Mouse (Mus musculus) 3T3-L1 (cell line): Measurements from ENCODE around the gene 9430007A20Rik.
"Not testable (repeated sequence)": the region's sequence is repeated elsewhere in the genome, so short reads cannot be mapped to it uniquely, and the experiment has no call there.

Experiments
- DNase-seq: peaks from one replicate; pipeline ENCODE4 v3.0.0-alpha.2; 2015; ENCODE audit warnings: low read depth, low spot score

Gene 9430007A20Rik

GRCm38 (mm10) chr4:144519522-144519921 is at the start of gene 9430007A20Rik:
Gene 9430007A20Rik, plus strand, starts transcription at chr4:144519822.
- DNase-seq = no peak

DNA sequence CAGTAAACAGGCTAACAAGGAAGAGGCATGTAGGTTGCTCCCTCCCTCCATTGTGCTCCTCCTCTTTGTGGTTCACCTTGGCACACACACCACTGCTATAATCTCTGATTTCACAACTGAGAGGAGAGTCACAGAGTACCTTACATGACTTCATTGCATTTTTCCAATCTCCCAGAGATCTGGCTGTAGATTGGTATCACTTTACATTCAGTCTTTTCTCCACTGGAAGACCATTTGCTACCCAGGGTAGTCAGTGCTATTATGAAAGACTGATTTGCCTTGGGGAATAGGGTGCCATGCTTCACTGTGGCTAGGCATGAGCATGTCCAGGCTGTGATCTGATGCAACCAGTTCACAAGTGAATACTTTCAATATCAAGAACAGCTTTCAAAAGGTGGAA is 26.3 kb upstream of the 9430007A20Rik start:
- DNase-seq = no peak

DNA sequence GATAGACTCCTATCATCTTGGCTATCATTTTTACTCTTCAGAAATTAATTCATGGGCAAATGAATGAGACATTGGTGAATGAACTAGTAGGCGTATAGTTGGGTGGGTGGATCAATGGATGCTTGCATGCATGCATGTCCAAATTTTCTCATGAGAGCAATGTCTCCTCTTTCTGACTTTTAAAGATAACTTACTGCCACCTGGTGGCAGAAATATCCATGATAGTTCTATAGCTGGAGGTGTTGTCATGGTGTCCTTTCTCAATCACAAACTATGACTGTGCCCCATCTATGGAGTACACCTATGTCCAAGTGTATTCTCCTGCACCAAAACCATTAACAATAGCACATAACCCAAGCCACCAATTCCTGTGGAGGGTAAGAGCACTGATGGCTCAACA is 13.1 kb upstream of the 9430007A20Rik start:
- DNase-seq = no peak

DNA sequence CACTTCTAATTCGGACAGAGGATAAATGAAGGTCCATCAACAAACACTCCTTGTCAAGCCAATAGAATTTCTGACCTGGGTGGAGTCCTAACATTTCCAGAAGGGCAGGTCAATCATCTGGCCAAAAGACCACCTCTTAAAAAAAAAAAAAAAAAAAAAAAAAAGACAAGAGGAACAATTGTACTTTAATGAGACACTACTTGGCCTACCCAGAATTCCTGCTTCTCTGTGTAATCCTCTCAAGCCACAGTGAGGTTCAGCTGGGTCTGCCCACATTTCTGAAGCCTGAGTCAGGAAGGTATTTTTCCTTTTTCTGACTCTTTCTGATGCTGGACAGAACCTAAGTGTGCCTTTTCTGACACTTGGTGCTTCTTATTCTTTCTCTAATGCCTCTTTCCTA is 25.1 kb downstream of the 9430007A20Rik start:
- no peak for DNase-seq

GRCm38 (mm10) chr4:144545339-144545738 is 25.7 kb downstream of the 9430007A20Rik start:
- DNase-seq = not testable (repeated sequence)

GRCm38 (mm10) chr4:144551156-144551555 is 31.5 kb downstream of the 9430007A20Rik start:
- DNase-seq = no peak

GRCm38 (mm10) chr4:144559792-144560191 is 40.2 kb downstream of the 9430007A20Rik start:
- DNase-seq = peak; percentile 12

DNA sequence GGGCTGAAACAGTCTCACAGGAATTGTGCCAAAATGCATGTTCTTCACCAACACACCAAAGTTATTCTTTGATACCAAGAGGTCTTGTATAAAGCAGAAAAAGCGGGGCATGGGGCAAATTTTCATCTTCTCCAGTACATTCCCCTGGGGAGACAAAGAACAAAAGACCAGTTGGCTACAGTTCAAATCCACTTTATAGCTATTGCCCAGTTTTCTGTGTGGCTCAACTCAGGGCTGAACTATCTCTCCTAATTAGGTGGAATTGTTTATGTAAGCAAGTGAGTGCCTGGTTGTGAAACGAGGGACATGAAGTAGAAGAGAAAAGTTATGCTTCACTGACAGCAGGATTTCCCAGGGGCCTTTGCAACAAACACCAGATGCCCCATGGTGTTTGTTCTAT is 41.6 kb downstream of the 9430007A20Rik start:
- no peak for DNase-seq

- no peak for DNase-seq
These were observed 45.4 kb downstream of the 9430007A20Rik start, which contains the start of gene Gm13124 for GRCm38 (mm10) chr4:144565034-144565433. Gene Gm13124, minus strand, starts transcription at chr4:144565134.

- DNase-seq = no peak
These were observed 48.1 kb downstream of the 9430007A20Rik start for GRCm38 (mm10) chr4:144567752-144568151.
